Mouse (Mus musculus) intestine, embryonic 14.5 days (tissue): ENCODE measurements around the gene Osgin1. TPM values are rescaled to one million over a fixed set of nuclear protein-coding genes. Genes with fewer than 3 reads are reported as not detected.
A peak's percentile ranks its signal among the peaks of the same experiment; 100 is the strongest.

Source experiments
- ATAC-seq: fragments of 200-750 bp; cut with Nextera tagmentation; replicated peaks from 2 replicates; pipeline ENCODE4 v1.8.0; 2017; ENCODE audit warnings: low read depth, moderate number of reproducible peaks, moderate TSS enrichment, moderate library complexity; ENCODE audit not compliant: low FRiP score, low TSS enrichment
- DNase-seq: peaks from one replicate; pipeline ENCODE4 v3.0.0-alpha.2; 2018; ENCODE audit warnings: low spot score
- H3K27ac ChIP-seq: fragments of 300-500 bp; sonication (generic); 2 replicates; pipeline ENCODE4 v1.5.1; 2014; ENCODE audit warnings: low read depth, mild to moderate bottlenecking, control low read depth
- H3K27me3 ChIP-seq: fragments of 300-500 bp; sonication (generic); replicated peaks from 2 replicates; pipeline ENCODE4 v1.6.1; 2014; ENCODE audit warnings: low read length, control low read depth; ENCODE audit not compliant: control insufficient read depth, insufficient read depth
- H3K36me3 ChIP-seq: fragments of 300-500 bp; sonication (generic); 2 replicates; pipeline ENCODE4 v1.6.1; 2014; ENCODE audit warnings: low read length, control low read depth; ENCODE audit not compliant: control insufficient read depth, insufficient read depth
- H3K4me1 ChIP-seq: fragments of 300-500 bp; sonication (generic); replicated peaks from 2 replicates; pipeline ENCODE4 v1.6.1; 2014; ENCODE audit warnings: low read length, control low read depth, mixed read lengths; ENCODE audit not compliant: control insufficient read depth, insufficient read depth
- H3K4me2 ChIP-seq: fragments of 300-500 bp; sonication (generic); 2 replicates; pipeline ENCODE4 v1.6.1; 2014; ENCODE audit warnings: low read length
- H3K4me3 ChIP-seq: fragments of 300-500 bp; sonication (generic); 2 replicates; pipeline ENCODE4 v1.5.1; 2014; ENCODE audit warnings: low read depth, low read length, control low read depth, mixed read lengths
- H3K9ac ChIP-seq: fragments of 300-500 bp; sonication (generic); 2 replicates; pipeline ENCODE4 v1.6.1; 2014; ENCODE audit warnings: mild to moderate bottlenecking, low read length
- H3K9me3 ChIP-seq: fragments of 300-500 bp; sonication (generic); 2 replicates; pipeline ENCODE4 v1.6.1; 2016; ENCODE audit warnings: low read length, control low read depth; ENCODE audit not compliant: control insufficient read depth
- WGBS: fragments of 180-500 bp; shearing (Covaris S2); extraction: QIAGEN DNeasy Blood & Tissue Kit; methylation state at CpG from one replicate; pipeline ENCODE4 v1.1.7; 2014; 5-methylcytosine and 5-hydroxymethylcytosine counted together
- polyA plus RNA-seq: library from polyadenylated mRNA; unstranded; fragments of >200 nt; fragmentation: Nextera tagmentation; extraction: Ambion mirVana; gene quantifications from 2 replicates; pipeline ENCODE4 v1.2.1, GENCODE M21; 2014

Gene Osgin1
- polyA plus RNA-seq, 1 experiment from 2014 or later: 1.5 TPM

GRCm38 (mm10) chr8:119426069-119426735 is 7.7 kb upstream of the Osgin1 start:
- ATAC-seq: no peak
- H3K9ac ChIP-seq: no peak overlapping the region
- DNase-seq: no peak
- 0 out of 2 replicates have a peak, but pooled peaks cover 5% of the 10 kb centered on the region for H3K4me1 ChIP-seq
- no peak overlapping the region for H3K4me3 ChIP-seq
- H3K27ac ChIP-seq: 0 out of 2 replicates have a peak overlapping the region, but pooled peaks have one; percentile 14
- no peaks in the 10 kb centered on the region for H3K9me3 ChIP-seq
- 81% methylated on average over 6 of the region's 6 CpGs for WGBS
- no peaks in the 10 kb centered on the region for H3K36me3 ChIP-seq
- no peak overlapping the region for H3K4me2 ChIP-seq
- no peaks in the 10 kb centered on the region for H3K27me3 ChIP-seq

GRCm38 (mm10) chr8:119427634-119428349 is 6.1 kb upstream of the Osgin1 start:
- Histone ChIP-seq H3K27me3 (no peaks in the 10 kb centered on the region), H3K9me3 (no peaks in the 10 kb centered on the region), H3K4me2 (no peak overlapping the region), H3K27ac (no peak overlapping the region), H3K4me1 (0 out of 2 replicates have a peak, but pooled peaks cover 5% of the 10 kb centered on the region), H3K36me3 (no peaks in the 10 kb centered on the region), H3K4me3 (no peak overlapping the region), H3K9ac (no peak overlapping the region)
- DNase-seq (no peak), ATAC-seq (no peak)
- 72% methylated on average over 12 of the region's 12 CpGs for WGBS

DNA sequence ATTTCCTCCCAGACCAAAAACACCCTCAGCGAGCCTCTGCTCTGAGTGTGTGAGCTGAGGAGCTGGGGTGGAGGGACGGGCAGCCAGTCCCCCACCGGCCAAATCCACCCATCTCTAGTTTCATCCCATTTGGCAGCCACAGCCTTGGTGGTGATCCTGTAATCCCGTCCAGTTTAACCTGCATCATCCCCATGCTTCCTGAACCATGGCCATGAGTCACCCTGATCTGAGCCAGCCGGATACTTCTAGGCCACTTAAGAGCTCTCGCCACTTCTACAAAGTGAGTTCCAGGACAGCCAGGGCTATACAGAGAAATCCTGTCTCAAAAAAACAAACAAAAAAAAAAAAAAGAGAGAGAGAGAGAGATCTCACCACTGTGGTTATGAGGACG is 5.6 kb upstream of the Osgin1 start:
- Histone ChIP-seq H3K27ac (no peak overlapping the region), H3K4me1 (0 out of 2 replicates have a peak, but pooled peaks cover 5% of the 10 kb centered on the region), H3K9ac (no peak overlapping the region), H3K4me3 (no peak overlapping the region), H3K9me3 (no peaks in the 10 kb centered on the region), H3K27me3 (no peaks in the 10 kb centered on the region), H3K36me3 (no peaks in the 10 kb centered on the region), H3K4me2 (no peak overlapping the region)
- no peak for DNase-seq
- no peak for ATAC-seq
- WGBS: 75% methylated on average over 7 of the region's 7 CpGs

GRCm38 (mm10) chr8:119428766-119429327 is 5.1 kb upstream of the Osgin1 start:
- Histone ChIP-seq H3K4me2 (no peak overlapping the region), H3K9me3 (no peaks in the 10 kb centered on the region), H3K27ac (no peak overlapping the region), H3K4me1 (0 out of 2 replicates have a peak, but pooled peaks cover 5% of the 10 kb centered on the region), H3K36me3 (no peaks in the 10 kb centered on the region), H3K27me3 (no peaks in the 10 kb centered on the region), H3K4me3 (no peak overlapping the region), H3K9ac (no peak overlapping the region)
- 68% methylated on average over 5 of the region's 5 CpGs for WGBS
- ATAC-seq (no peak), DNase-seq (no peak)

DNA sequence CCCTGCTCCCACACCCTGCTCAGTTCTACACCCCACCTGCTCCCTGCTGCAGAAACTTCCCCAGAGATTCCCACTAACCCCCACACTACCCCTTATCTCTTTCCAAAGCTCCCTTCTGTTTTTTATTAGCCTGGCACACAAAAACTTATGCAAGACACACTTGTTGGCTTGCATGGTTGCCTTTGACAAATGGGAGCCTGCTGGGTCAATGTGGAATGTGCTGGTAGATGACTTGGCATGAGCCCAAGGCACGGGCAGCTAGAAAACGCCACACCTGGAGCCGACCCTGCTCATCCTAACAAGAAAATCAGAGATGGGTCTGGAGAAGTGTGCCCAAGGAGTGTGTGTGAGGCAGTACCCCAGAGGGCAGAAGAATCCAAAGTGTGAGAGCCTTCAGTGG is 4.4 kb upstream of the Osgin1 start:
- ATAC-seq (no peak), DNase-seq (no peak)
- H3K27me3 ChIP-seq: no peaks in the 10 kb centered on the region
- H3K27ac ChIP-seq: no peak overlapping the region
- H3K4me2 ChIP-seq: no peak overlapping the region
- WGBS: 78% methylated on average over 3 of the region's 3 CpGs
- H3K4me1 ChIP-seq: 0 out of 2 replicates have a peak, but pooled peaks cover under 1% of the 10 kb centered on the region
- H3K9ac ChIP-seq: no peak overlapping the region
- H3K9me3 ChIP-seq: no peaks in the 10 kb centered on the region
- H3K4me3 ChIP-seq: no peak overlapping the region
- H3K36me3 ChIP-seq: no peaks in the 10 kb centered on the region

DNA sequence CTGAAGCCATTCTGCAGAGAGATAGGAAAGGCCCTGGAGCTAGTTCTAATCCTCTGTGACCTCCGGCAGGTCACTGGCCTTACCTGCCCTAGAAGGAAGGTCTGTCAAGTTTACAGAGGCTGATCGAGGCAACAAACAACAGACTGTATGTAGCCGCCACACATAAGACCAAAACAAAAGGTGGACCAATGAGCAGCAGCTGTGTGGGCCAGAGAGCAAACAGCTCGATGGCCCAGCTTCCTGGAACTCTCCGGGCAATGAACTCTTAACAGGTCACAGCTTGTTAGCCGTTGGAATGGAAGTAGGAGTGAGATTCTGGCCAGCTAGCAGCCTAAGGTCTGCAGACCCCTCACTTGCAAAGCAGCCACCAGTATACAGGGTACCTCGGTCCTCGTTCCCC is 3.7 kb upstream of the Osgin1 start:
- no peaks in the 10 kb centered on the region for H3K9me3 ChIP-seq
- no peak overlapping the region for H3K27ac ChIP-seq
- H3K36me3 ChIP-seq: no peaks in the 10 kb centered on the region
- no peak overlapping the region for H3K9ac ChIP-seq
- H3K4me2 ChIP-seq: no peak overlapping the region
- H3K4me3 ChIP-seq: no peak overlapping the region
- H3K4me1 ChIP-seq: 0 out of 2 replicates have a peak, but pooled peaks cover 3% of the 10 kb centered on the region
- ATAC-seq: no peak
- DNase-seq: no peak
- WGBS: 73% methylated on average over 8 of the region's 8 CpGs
- no peaks in the 10 kb centered on the region for H3K27me3 ChIP-seq

GRCm38 (mm10) chr8:119430690-119431089 is 3.2 kb upstream of the Osgin1 start:
- no peak overlapping the region for H3K4me2 ChIP-seq
- ATAC-seq (no peak), DNase-seq (no peak)
- H3K4me1 ChIP-seq: 0 out of 2 replicates have a peak, but pooled peaks cover 3% of the 10 kb centered on the region
- no peak overlapping the region for H3K9ac ChIP-seq
- no peak overlapping the region for H3K4me3 ChIP-seq
- H3K36me3 ChIP-seq: no peaks in the 10 kb centered on the region
- H3K9me3 ChIP-seq: no peaks in the 10 kb centered on the region
- H3K27me3 ChIP-seq: no peaks in the 10 kb centered on the region
- 89% methylated on average over 7 of the region's 7 CpGs for WGBS
- no peak overlapping the region for H3K27ac ChIP-seq

DNA sequence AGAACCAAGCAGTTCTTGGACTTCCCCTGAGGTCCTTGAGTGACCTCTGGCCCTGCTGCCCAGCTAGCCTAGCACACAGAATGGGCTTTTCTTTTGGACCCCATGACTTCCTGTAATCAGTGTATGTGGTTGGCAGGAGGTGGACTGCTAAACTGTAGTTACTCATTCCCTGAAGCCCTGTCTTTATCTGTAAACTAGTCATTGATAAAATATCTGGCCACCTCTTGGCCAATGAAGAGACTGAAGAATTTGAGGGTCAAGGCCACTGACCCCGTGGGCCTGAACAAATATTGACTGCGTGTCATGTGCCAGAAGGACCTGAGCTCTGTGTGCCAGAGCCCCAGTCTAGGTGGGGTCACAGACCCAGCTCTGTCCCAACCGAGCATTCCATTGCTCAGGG is 1.6 kb upstream of the Osgin1 start:
- WGBS: 56% methylated on average over 3 of the region's 3 CpGs
- Histone ChIP-seq H3K27me3 (no peaks in the 10 kb centered on the region), H3K4me1 (peaks cover 9% of the 10 kb centered on the region; the same call in 1 of the 2 replicates), H3K9me3 (no peaks in the 10 kb centered on the region), H3K9ac (no peak overlapping the region), H3K4me2 (no peak overlapping the region), H3K4me3 (no peak overlapping the region), H3K36me3 (no peaks in the 10 kb centered on the region), H3K27ac (no peak overlapping the region)
- DNase-seq: no peak
- no peak for ATAC-seq
